Mouse (Mus musculus) kidney, adult 11 months (tissue): ENCODE results near the gene Spi1.

Source experiments
- DNase-seq: peaks from one replicate; pipeline ENCODE4 v3.0.0; 2022

Gene Spi1

GRCm38 (mm10) chr2:91068162-91068871, 13.9 kb upstream of the Spi1 start:
- peak; percentile 58 for DNase-seq

GRCm38 (mm10) chr2:91068872-91069165, 13.4 kb upstream of the Spi1 start:
- no peak for DNase-seq

GRCm38 (mm10) chr2:91069306-91070000, 12.7 kb upstream of the Spi1 start:
- peak; percentile 40 for DNase-seq

GRCm38 (mm10) chr2:91070076-91070800, 12.0 kb upstream of the Spi1 start, which contains the start of gene Slc39a13:
Gene Slc39a13, minus strand, starts transcription at chr2:91070417.
- peak; percentile 96 for DNase-seq

- DNase-seq, result no peak
These were observed 11.1 kb upstream of the Spi1 start for GRCm38 (mm10) chr2:91071059-91071458.

GRCm38 (mm10) chr2:91072092-91072491, 10.1 kb upstream of the Spi1 start:
- DNase-seq, result peak; percentile 58

GRCm38 (mm10) chr2:91077957-91078313, 4.3 kb upstream of the Spi1 start:
- no peak for DNase-seq

GRCm38 (mm10) chr2:91078314-91079025, 3.7 kb upstream of the Spi1 start:
- no peak for DNase-seq

GRCm38 (mm10) chr2:91079026-91079384, 3.2 kb upstream of the Spi1 start:
- no peak for DNase-seq

- DNase-seq, result no peak
These were observed 1.2 kb upstream of the Spi1 start for GRCm38 (mm10) chr2:91080784-91081513.

GRCm38 (mm10) chr2:91082844-91083243, 654 bp downstream of the Spi1 start:
- DNase-seq, result no peak

- no peak for DNase-seq
These were observed 1.3 kb downstream of the Spi1 start for GRCm38 (mm10) chr2:91083366-91083940.

GRCm38 (mm10) chr2:91084179-91084820, 2.1 kb downstream of the Spi1 start:
- DNase-seq, result no peak

GRCm38 (mm10) chr2:91085494-91086391, 3.6 kb downstream of the Spi1 start:
- no peak for DNase-seq

GRCm38 (mm10) chr2:91086392-91087237, 4.4 kb downstream of the Spi1 start:
- no peak for DNase-seq

- no peak for DNase-seq
These were observed 5.3 kb downstream of the Spi1 start for GRCm38 (mm10) chr2:91087453-91087852.

- no peak for DNase-seq
These were observed 6.8 kb downstream of the Spi1 start for GRCm38 (mm10) chr2:91088987-91089386.

- no peak for DNase-seq
These were observed 8.0 kb downstream of the Spi1 start for GRCm38 (mm10) chr2:91090208-91090607.

- DNase-seq, result no peak
These were observed 8.6 kb downstream of the Spi1 start for GRCm38 (mm10) chr2:91090827-91091226.

- no peak for DNase-seq
These were observed 14.3 kb downstream of the Spi1 start for GRCm38 (mm10) chr2:91096524-91096923.
